Mouse (Mus musculus) forebrain, embryonic 12.5 days (tissue): ENCODE results near the gene Hspbp1. TPM values are rescaled to one million over a fixed set of nuclear protein-coding genes. Genes with fewer than 3 reads are reported as not detected.

Source experiments
- ATAC-seq: fragments of 200-750 bp; cut with Nextera tagmentation; 2 replicates; pipeline ENCODE4 v1.8.0; 2017; ENCODE audit warnings: moderate TSS enrichment; ENCODE audit not compliant: low FRiP score
- H3K27ac ChIP-seq: fragments of 300-500 bp; sonication (generic); 2 replicates; pipeline ENCODE4 v1.5.1; 2016; ENCODE audit warnings: mild to moderate bottlenecking
- H3K27me3 ChIP-seq: fragments of 300-500 bp; sonication (generic); 2 replicates; pipeline ENCODE4 v1.6.1; 2016; ENCODE audit warnings: mild to moderate bottlenecking
- H3K36me3 ChIP-seq: fragments of 300-500 bp; sonication (generic); replicated peaks from 2 replicates; pipeline ENCODE4 v1.6.1; 2016; ENCODE audit warnings: mild to moderate bottlenecking
- H3K4me1 ChIP-seq: fragments of 300-500 bp; sonication (generic); 2 replicates; pipeline ENCODE4 v1.6.1; 2016
- H3K4me2 ChIP-seq: fragments of 300-500 bp; sonication (generic); 2 replicates; pipeline ENCODE4 v1.6.1; 2016; ENCODE audit warnings: mild to moderate bottlenecking, moderate library complexity
- H3K4me3 ChIP-seq: fragments of 300-500 bp; sonication (generic); replicated peaks from 2 replicates; pipeline ENCODE4 v1.5.1; 2016; ENCODE audit warnings: mild to moderate bottlenecking
- H3K9ac ChIP-seq: fragments of 300-500 bp; sonication (generic); 2 replicates; pipeline ENCODE4 v1.6.1; 2016; ENCODE audit warnings: mild to moderate bottlenecking
- H3K9me3 ChIP-seq: fragments of 300-500 bp; sonication (generic); 2 replicates; pipeline ENCODE4 v1.6.1; 2016
- WGBS: fragments of 180-500 bp; shearing (Covaris S2); methylation state at CpG from one replicate; pipeline ENCODE4 v1.1.7; 2016; 5-methylcytosine and 5-hydroxymethylcytosine counted together
- polyA plus RNA-seq: library from polyadenylated mRNA; unstranded; fragments of >200 nt; fragmentation: Nextera tagmentation; extraction: Ambion mirVana; gene quantifications from 2 replicates; pipeline ENCODE4 v1.2.1, GENCODE M21; 2016

Hspbp1 gene
- polyA plus RNA-seq, 1 experiment from 2014 or later: 114 TPM

DNA sequence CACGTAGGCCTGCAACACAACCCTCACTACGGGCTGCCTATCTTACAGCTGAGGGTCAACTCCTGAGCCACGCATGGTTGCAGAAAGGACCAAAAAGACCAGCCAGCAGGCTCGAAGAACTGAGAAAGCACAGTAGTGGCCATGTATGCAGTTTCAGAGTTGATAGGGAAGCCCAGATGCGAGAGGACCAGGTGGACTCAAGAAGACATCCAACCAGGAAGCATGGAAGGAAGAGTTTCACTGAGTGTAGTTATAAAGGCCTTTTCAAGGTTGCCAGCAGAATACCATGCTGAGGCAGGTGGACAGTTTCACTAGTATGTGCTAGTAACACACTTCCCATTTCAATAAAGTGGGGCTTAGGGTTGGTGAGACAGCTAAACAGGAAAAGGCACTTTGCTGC lies 32.1 kb downstream of the Hspbp1 start:
- ATAC-seq: no peak
- 98% methylated on average over 5 of the region's 5 CpGs for WGBS

DNA sequence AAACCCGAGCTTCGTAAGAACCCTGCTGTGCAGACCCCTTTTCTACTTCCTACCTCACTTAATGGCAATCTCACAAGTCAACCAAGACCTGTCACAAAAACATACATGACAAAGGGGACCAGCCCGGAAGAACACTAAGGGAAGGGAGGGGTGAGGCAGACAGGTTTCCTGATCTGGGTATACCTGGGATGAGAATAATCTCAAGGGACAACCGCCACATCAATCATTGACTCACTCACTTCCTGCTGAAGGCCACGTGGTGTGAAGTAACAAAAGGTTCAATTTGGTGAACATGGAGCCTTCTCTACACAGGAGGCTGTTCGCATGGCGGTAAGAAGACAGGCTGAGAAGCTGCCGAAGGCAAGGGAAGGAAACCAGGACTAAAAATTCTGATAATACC lies 33.3 kb downstream of the Hspbp1 start:
- Histone ChIP-seq H3K4me3 (no peak overlapping the region), H3K36me3 (peaks cover 23% of the 10 kb centered on the region), H3K4me1 (peaks cover 10% of the 10 kb centered on the region), H3K4me2 (no peak overlapping the region), H3K27me3 (no peaks in the 10 kb centered on the region), H3K9me3 (no peaks in the 10 kb centered on the region), H3K9ac (no peak overlapping the region), H3K27ac (no peak overlapping the region)
- 96% methylated on average over 8 of the region's 8 CpGs for WGBS
- ATAC-seq: no peak

More for the DNA sequence above, 32.1 kb downstream of the Hspbp1 start:
- no peak overlapping the region for H3K4me2 ChIP-seq
- peaks cover 18% of the 10 kb centered on the region; the same call in 1 of the 2 replicates for H3K36me3 ChIP-seq
- H3K27ac ChIP-seq: no peak overlapping the region
- H3K27me3 ChIP-seq: no peaks in the 10 kb centered on the region
- peaks cover 22% of the 10 kb centered on the region for H3K4me1 ChIP-seq
- H3K9ac ChIP-seq: no peak overlapping the region
- no peaks in the 10 kb centered on the region for H3K9me3 ChIP-seq
- no peak overlapping the region for H3K4me3 ChIP-seq

DNA sequence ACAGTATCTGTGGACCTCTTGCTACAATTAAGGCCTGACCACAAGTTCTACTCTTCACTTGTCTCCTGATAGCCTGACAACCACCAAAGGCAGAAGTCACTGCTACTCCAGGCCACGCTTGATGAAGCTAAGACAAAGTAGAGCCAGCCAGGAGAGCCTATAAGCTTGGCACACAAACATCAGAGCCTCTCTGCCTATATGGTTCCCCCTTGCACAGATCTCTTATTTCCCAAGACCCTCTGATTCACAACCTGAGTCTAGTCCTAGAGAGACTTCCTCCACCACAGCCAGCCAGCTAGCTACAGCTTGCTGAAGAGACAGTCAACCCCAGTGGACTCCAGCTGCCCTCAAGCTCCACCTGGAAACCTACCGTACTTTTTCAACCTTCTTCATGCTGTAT lies 36.9 kb downstream of the Hspbp1 start:
- Histone ChIP-seq H3K9ac (no peak overlapping the region), H3K4me3 (no peak overlapping the region), H3K27me3 (no peaks in the 10 kb centered on the region), H3K4me2 (no peak overlapping the region), H3K36me3 (peaks cover 54% of the 10 kb centered on the region), H3K4me1 (no peaks in the 10 kb centered on the region), H3K27ac (no peak overlapping the region), H3K9me3 (no peaks in the 10 kb centered on the region)
- 94% methylated on average over 2 of the region's 2 CpGs for WGBS
- no peak for ATAC-seq

DNA sequence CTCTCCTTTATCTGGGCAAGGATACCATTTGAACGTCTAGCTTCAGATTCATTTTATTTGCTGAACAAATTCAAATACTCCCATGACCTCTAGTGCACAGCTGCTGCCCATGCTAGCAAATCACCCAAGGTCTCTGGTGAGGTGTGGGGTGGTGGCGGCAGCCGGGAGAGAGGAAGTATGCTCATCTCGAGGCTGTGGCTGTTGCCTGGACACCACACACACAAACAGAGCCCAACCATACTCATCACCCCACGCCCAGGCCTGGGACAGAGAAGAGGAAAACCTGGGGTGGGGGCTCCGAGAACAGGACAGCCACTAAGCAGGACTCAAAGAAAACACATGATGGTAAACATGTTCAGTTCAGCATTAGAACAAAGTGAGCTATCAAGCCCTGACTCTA lies 37.6 kb downstream of the Hspbp1 start:
- peaks cover 54% of the 10 kb centered on the region for H3K36me3 ChIP-seq
- no peak for ATAC-seq
- no peaks in the 10 kb centered on the region for H3K4me1 ChIP-seq
- 85% methylated on average over 6 of the region's 6 CpGs for WGBS
- no peaks in the 10 kb centered on the region for H3K27me3 ChIP-seq
- H3K9ac ChIP-seq: no peak overlapping the region
- no peak overlapping the region for H3K4me3 ChIP-seq
- no peak overlapping the region for H3K4me2 ChIP-seq
- H3K27ac ChIP-seq: no peak overlapping the region
- H3K9me3 ChIP-seq: no peaks in the 10 kb centered on the region

DNA sequence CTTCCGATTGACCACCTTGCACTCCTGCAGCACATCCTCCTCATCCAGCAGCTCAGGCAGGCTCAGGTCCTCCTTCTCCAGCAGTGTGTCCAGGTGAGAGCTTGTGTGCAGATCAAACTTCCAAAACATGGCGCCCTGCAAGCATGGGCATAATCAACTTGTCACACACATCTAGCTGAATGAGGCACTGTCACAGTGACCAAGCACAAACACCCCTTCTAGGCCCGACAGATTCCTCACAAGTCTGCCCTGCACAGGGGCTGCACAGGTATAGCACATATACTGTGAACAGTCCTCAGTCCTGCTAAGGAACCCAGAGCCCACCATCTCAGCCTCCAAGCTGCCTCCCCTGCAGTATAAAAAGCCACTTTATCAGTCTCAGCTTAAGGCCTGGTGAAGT lies 38.1 kb downstream of the Hspbp1 start:
- Histone ChIP-seq H3K4me2 (no peak overlapping the region), H3K9me3 (no peaks in the 10 kb centered on the region), H3K4me3 (no peak overlapping the region), H3K9ac (no peak overlapping the region), H3K27me3 (no peaks in the 10 kb centered on the region), H3K4me1 (no peaks in the 10 kb centered on the region), H3K27ac (no peak overlapping the region), H3K36me3 (peaks cover 59% of the 10 kb centered on the region)
- no peak for ATAC-seq
- WGBS: 87% methylated on average over 3 of the region's 3 CpGs

DNA sequence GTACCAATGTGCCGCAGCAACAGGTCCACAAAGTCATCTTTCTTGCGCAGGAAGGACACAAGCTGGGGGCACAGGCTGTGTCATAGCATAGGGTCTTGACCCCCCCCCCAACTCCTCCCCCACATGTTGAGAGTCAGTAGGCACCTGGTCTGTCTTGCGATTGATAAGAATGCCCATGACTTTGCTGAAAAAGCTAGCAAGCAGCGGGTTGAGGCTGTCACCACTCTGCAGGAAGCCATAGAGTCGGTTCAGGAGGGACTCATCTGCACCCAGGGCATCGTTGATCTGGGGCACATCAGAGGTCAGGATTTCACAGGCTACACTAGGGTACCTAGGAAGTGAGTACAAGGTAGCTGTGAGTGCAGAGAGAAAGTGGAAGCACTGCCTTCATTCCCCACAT lies 41.6 kb downstream of the Hspbp1 start:
- no peaks in the 10 kb centered on the region for H3K27me3 ChIP-seq
- 91% methylated on average over 6 of the region's 6 CpGs for WGBS
- H3K4me2 ChIP-seq: no peak overlapping the region
- H3K4me1 ChIP-seq: no peaks in the 10 kb centered on the region
- H3K27ac ChIP-seq: no peak overlapping the region
- no peak overlapping the region for H3K4me3 ChIP-seq
- H3K36me3 ChIP-seq: peaks cover 85% of the 10 kb centered on the region
- H3K9me3 ChIP-seq: no peaks in the 10 kb centered on the region
- H3K9ac ChIP-seq: no peak overlapping the region
- ATAC-seq: no peak

DNA sequence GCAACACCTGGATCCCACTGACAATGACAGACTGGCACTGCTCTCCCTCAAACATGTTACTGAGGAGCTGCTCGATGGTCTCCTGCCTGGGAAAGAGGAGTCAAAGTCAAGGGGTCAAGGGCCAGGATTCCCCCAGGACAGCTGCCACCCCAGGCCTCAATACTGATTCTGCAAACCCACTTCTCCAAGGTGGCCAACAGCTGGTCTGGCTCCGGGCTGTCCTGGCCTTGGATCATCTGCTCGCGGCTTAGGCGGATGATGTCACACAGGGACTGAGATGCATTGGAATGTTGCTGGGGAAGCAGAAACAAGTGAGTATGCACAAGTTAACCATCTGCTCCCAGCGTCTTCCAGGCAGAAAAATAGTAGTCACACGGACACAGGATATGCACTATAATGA lies 42.9 kb downstream of the Hspbp1 start:
- 95% methylated on average over 7 of the region's 7 CpGs for WGBS
- H3K4me3 ChIP-seq: no peak overlapping the region
- peaks cover 92% of the 10 kb centered on the region for H3K36me3 ChIP-seq
- no peaks in the 10 kb centered on the region for H3K27me3 ChIP-seq
- no peak for ATAC-seq
- no peak overlapping the region for H3K4me2 ChIP-seq
- H3K4me1 ChIP-seq: no peaks in the 10 kb centered on the region
- no peak overlapping the region for H3K27ac ChIP-seq
- no peak overlapping the region for H3K9ac ChIP-seq
- no peaks in the 10 kb centered on the region for H3K9me3 ChIP-seq

DNA sequence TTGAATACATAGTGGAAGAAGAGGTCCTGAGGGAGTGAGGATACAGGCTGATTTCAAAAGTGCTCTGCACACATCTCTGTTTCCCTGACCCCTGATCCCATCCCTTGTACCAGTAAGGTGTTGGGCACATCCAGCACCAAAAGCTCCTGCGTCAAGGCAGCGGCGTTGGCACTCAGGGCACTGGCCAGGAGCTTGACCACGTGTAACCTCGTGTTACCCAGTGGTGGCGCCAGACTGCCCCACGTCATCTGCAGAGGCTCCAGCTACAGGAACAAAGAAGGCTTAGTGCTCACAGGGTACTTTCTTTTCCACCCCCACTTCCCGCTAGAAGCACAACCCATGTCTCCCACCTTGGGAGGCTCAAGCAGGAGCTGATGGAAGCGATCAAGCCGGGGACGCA lies 43.7 kb downstream of the Hspbp1 start:
- Histone ChIP-seq H3K27me3 (no peaks in the 10 kb centered on the region), H3K4me2 (no peak overlapping the region), H3K4me3 (no peak overlapping the region), H3K27ac (no peak overlapping the region), H3K9me3 (no peaks in the 10 kb centered on the region), H3K4me1 (no peaks in the 10 kb centered on the region), H3K9ac (no peak overlapping the region), H3K36me3 (peaks cover 93% of the 10 kb centered on the region)
- WGBS: 79% methylated on average over 11 of the region's 11 CpGs
- no peak for ATAC-seq

DNA sequence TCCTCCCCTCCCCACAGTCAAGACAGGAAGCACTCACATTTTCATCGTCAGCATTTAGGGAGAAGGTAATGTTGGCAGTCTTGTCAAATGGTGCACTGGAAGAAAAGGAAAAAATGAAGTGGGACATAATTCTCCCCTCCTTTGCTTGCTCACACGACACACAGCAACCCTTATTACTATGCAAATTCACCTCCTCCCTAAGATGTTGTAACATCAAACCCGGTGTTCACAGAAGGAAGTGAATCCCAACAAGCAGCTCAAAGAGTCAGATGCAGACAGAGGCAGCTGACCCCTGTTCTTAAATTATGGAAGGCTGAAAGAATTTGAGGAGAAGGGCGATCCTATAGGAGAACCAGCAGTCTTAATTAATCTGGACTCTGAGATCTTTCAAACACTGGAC lies 48.7 kb downstream of the Hspbp1 start:
- no peak for ATAC-seq
- no peaks in the 10 kb centered on the region for H3K4me1 ChIP-seq
- H3K36me3 ChIP-seq: peaks cover 87% of the 10 kb centered on the region
- no peak overlapping the region for H3K4me3 ChIP-seq
- no peaks in the 10 kb centered on the region for H3K9me3 ChIP-seq
- no peak overlapping the region for H3K27ac ChIP-seq
- H3K4me2 ChIP-seq: no peak overlapping the region
- WGBS: 88% methylated on average over 4 of the region's 4 CpGs
- H3K27me3 ChIP-seq: no peaks in the 10 kb centered on the region
- H3K9ac ChIP-seq: no peak overlapping the region

DNA sequence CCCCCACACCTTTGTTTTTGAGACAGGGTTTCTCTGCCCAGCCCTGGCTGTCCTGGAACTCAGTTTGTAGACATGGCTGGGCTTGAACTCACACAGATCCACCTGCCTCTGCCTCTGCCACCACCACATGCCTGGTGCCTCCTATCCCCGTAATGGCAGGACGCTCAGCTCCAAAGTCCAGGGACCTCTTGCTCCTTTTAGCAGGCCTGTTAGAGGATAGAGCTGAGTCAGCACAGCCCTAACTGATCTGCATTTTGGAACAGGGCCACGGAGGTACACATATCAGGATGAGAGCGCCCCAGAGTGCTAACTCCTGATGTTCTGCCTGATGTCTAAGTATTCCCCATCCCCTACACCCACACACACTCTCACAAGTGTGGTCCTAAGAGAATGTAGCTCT lies 53.8 kb downstream of the Hspbp1 start, which contains the start of gene Tmem86b:
Tmem86b (minus strand) TSS at position 392 of the 400 bp plus-strand sequence.
- 97% methylated on average over 4 of the region's 4 CpGs for WGBS
- no peak for ATAC-seq
- Histone ChIP-seq H3K27me3 (no peaks in the 10 kb centered on the region), H3K36me3 (peaks cover 75% of the 10 kb centered on the region), H3K4me3 (no peak within 1 kb of the TSS), H3K4me1 (no peaks in the 10 kb centered on the region), H3K9ac (no peak within 1 kb of the TSS), H3K27ac (no peak within 1 kb of the TSS), H3K9me3 (no peaks in the 10 kb centered on the region), H3K4me2 (no peak within 1 kb of the TSS)

DNA sequence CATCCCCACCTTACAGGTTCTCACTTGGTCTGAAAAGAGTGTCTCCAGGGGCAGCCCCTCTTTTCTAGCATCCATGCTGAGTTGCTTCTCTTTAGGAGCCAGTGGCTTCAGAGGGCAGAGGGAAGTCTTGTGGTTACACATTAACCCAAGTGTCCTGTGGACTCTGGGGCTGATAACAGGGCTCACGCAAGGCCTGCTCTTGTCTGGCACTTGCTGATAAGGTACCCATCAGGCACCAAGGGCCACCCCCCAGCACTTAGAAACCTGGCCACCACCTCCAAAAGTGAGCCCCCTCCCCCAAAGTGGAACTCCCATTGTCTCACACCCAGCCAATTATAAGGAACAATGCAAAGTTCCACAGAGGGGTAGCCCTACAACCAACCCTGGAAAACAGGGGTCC lies 54.7 kb downstream of the Hspbp1 start:
- 94% methylated on average over 1 of the region's 1 CpGs for WGBS
- H3K27ac ChIP-seq: no peak overlapping the region
- peaks cover 68% of the 10 kb centered on the region for H3K36me3 ChIP-seq
- no peak overlapping the region for H3K4me2 ChIP-seq
- no peak for ATAC-seq
- H3K4me3 ChIP-seq: no peak overlapping the region
- H3K4me1 ChIP-seq: no peaks in the 10 kb centered on the region
- H3K9ac ChIP-seq: no peak overlapping the region
- H3K9me3 ChIP-seq: no peaks in the 10 kb centered on the region
- H3K27me3 ChIP-seq: no peaks in the 10 kb centered on the region

DNA sequence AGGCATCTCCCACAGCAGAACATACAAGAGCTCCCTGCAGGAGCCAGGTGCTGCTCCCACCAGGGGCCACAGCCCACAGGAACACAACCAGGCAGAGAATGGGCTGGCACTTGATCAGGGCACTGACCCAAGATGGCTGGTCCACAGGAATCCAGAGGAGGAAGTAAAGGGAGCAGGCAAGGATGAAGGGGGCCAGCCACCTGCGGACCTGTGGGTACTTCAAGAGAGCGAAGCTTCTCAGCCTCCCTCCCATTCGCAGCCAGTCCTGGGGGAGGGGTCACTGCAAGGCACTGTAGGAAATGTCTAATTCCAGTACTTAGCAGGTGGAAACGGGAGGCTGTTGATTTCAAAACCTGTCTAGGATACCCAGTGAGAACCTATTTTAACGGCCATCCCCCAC lies 55.3 kb downstream of the Hspbp1 start:
- Histone ChIP-seq H3K9me3 (no peaks in the 10 kb centered on the region), H3K27ac (no peak overlapping the region), H3K9ac (0 out of 2 replicates have a peak overlapping the region, but pooled peaks have one; percentile 12), H3K27me3 (no peaks in the 10 kb centered on the region), H3K36me3 (peaks cover 63% of the 10 kb centered on the region), H3K4me2 (no peak overlapping the region), H3K4me3 (no peak overlapping the region), H3K4me1 (no peaks in the 10 kb centered on the region)
- no peak for ATAC-seq
- WGBS: 92% methylated on average over 5 of the region's 5 CpGs

DNA sequence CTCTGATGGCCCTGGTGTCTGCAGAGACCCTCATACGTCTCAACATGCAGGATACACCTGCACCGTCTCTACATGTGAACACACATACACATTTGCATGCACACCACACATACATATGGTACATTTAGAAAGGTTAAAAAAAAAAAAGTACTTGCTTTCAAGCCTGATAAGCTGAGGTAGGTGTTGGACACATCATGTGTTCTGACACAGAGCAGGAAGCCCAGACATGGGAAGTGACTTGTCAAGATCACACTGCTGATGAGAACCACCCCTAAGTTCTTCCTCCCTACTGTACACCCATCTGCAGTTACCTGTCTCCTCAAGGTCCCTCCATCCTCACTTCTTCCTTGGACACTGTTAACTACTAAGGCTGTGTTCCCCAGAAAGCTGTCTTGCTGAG lies 58.9 kb downstream of the Hspbp1 start:
- no peak for ATAC-seq
- H3K4me2 ChIP-seq: no peak overlapping the region
- WGBS: 88% methylated on average over 2 of the region's 2 CpGs
- no peaks in the 10 kb centered on the region for H3K9me3 ChIP-seq
- peaks cover 30% of the 10 kb centered on the region for H3K36me3 ChIP-seq
- 0 out of 2 replicates have a peak, but pooled peaks cover 1% of the 10 kb centered on the region for H3K27me3 ChIP-seq
- no peaks in the 10 kb centered on the region for H3K4me1 ChIP-seq
- no peak overlapping the region for H3K27ac ChIP-seq
- H3K9ac ChIP-seq: no peak overlapping the region
- H3K4me3 ChIP-seq: no peak overlapping the region
